Mouse (Mus musculus): ENCODE data around the gene Smug1.

The Smug1 gene

GRCm38 (mm10) chr15:103145635-103146299, 21.1 kb downstream of the Smug1 start:
- DNase-seq (ENCODE audit: low spot score), result no peak

GRCm38 (mm10) chr15:103144176-103144575, 22.7 kb downstream of the Smug1 start:
- DNase-seq (ENCODE audit: low spot score), result no peak

DNA sequence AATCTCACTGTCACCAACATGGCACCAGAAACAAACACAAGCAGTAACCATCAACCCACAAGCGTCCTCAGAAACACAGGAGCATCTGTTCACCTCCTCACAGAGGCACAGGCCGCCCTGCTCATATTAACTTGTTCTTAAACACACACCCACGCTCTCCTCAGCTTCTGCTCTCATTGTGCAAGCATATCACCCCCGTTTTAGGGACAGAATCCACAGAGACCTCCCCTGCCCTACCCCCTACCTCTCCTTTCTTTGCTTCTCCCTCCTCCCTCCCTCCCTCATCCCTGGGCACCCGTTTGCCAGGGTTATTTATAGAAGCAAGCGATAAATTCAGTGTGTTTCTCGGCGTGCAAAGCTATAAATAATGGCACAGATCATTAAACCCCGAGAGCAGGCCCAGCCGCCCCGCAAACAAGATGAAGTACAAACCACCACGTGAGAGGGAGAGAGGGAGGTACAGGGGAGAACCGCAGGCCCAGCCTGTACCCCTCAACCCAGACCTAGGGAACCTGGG, 31.4 kb downstream of the Smug1 start:
- DNase-seq (ENCODE audit: low spot score), result peak; percentile 57

- DNase-seq (ENCODE audit: low spot score), result no peak
These were observed 32.4 kb downstream of the Smug1 start for GRCm38 (mm10) chr15:103134277-103135086.

DNA sequence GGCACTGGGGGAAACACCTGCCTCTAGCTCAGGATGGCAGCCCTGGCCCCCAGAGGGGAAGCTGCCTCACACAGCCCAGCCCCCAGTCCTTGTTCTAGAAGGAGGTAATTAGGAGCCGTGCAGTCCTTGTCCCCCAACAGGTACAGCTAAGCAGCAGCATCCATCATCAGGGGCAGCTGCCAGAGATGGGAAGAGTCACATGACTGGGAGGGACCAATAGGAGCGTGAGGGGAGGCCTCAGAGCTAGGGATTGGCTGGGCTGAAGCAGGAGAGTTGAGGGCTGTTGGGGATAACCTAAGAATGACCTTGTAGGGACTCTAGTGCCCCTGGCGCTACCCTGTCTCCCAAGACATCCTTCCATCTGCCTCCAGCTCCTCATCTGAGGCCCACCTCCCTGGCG, 33.1 kb downstream of the Smug1 start:
- no peak for DNase-seq (ENCODE audit: low spot score)

DNA sequence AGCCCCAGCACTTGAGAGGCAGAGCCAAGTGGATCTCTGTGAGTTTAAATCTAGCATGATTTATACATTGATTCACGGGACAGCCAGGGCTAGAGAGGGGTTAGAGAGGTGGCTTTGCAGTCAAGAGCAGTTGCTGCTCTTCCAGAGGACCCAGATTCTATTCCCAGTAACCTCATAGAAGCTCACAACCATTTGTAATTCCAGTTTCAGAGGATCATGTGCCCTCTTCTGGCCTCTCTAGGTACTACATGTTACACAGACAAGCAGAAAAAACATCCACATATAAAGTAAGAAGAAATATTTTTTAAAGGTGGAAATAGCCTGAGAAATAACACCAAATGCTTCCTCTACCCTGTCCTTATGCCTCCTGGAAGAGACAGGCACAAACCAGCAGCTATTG, 36.2 kb downstream of the Smug1 start:
- DNase-seq (ENCODE audit: low spot score), result no peak

DNA sequence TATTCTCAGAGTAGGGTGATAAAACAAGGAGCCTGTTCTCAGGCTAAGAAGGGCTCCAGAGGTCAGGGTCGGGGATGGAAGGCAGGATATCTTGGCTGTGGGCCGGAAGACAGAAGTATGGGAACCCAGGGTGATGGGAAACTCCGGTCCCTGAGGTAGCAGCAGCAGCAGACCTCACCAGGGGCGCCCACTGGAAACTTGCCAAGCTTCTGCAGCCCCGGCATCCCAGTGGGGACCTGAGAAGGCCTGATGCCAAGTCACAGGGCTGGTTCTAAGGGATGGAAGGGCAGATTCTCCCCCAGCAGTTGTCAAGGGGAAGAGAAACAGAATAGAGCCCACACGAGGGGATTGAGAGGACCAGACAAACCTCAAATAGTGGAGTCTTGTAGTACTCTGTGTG, 37.6 kb downstream of the Smug1 start:
- no peak for DNase-seq (ENCODE audit: low spot score)

DNA sequence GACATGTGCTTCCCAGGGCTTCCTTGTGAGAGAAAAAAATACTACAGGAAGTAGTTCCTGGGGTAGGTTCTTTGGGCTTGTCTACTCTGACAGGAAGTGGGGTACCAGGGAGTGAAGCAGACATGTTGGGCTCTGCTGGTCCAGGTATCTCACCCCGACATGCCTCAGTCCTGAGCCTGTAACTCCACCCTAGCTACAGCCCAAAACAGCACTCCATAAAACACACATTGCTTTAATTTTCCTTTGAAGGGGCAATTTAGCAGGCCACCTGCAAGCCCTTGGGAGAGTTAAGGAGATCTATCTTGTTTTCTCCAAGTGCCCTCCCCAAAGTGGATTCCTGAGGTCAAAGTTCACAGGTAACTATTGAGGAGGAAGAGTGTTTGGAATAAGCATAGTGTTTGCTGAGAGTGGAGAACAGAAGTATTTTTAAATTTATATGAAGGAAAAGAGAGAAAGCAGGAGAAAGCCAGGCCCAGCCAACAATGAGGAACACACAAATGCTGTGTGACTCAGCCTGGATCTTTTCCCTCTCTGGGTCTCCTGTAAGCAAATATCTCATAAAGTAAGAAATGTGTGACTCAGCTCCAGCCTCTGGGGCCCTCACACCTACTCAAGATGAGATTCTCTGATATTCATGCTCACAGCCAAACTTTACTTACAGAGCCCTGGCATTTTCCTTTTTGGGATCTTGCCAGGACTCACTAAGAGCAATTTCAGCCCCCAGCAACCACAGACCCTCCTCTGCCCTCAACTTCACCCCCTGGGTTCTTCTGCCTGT, 38.6 kb downstream of the Smug1 start:
- DNase-seq (ENCODE audit: low spot score), result no peak

DNA sequence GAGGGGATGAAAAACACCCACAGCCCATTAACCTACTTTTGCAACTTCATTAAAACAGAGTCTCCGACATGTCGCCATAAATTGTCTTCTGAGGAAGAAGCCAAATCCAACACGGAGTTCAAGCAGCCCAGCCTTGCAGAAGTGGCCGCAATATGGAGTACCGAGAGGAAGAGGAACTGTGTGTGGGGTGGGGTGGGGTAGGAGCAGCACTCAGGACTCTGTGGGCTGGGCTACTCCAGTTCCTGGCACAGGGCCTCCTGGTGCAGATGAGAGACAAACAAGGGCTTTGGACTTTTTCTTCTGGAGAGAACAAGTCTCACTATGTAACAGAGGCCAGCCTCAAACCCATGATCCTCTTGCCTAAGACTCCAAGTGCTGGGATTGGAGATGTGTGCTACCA, 40.9 kb downstream of the Smug1 start:
- DNase-seq (ENCODE audit: low spot score), result no peak

DNA sequence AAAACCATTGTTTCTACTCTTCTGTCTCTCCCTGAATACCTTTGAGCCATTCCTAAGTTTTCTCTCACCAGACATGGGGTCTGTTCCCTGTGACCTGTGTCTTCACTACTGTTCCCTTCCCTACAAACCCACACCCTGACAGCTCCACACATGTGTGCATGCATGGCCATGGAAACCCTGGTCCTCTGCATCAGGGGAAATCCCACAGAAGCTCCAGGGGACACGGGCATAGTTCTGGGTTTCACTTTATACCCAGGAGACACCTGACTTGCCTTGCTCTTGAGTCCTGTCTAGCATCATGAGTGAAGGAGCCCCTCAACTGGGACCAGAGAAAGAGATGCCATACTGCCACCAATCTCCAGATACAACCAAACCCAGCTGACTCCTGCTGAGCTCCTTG, 42.6 kb downstream of the Smug1 start:
- no peak for DNase-seq (ENCODE audit: low spot score)

- no peak for DNase-seq (ENCODE audit: low spot score)
These were observed 43.5 kb downstream of the Smug1 start for GRCm38 (mm10) chr15:103123343-103123742.

DNA sequence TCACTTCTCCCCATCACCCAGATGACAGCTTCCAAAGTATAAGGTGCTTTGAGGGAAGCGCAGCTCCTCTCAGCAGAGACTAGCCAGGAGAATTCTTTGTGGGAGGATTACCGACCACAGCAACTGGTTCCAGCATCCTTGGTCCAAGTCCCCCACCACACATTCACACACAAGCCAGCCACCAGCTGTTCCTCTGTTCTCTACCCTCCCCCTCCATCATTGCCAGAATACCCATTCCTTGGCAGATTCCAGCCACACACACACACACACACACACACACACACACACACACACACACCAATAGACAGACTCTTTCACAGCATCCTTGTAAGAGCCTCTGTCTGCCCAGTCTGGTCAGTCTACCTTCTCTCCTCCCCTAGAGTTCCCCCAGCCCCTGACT, 44.5 kb downstream of the Smug1 start:
- DNase-seq (ENCODE audit: low spot score), result no peak

DNA sequence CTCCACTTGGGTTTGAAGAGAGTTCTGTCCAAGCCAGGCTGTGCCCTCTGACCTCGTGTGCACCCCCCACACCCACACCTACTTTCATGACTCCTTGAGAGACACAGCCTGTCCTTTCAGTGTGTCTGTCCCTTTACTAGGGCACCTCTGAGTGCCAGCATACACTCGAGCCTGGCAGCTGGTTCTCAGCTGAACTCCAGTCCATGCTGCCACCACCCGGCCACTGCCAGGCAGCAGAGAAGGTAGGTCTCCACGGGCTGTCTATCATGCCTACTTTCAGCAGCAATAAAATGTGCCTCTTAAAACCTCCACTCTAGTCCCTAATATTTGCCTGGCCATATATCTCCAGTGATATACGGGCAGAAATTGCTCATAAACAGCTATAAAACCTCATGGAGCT, 45.5 kb downstream of the Smug1 start:
- no peak for DNase-seq (ENCODE audit: low spot score)

DNA sequence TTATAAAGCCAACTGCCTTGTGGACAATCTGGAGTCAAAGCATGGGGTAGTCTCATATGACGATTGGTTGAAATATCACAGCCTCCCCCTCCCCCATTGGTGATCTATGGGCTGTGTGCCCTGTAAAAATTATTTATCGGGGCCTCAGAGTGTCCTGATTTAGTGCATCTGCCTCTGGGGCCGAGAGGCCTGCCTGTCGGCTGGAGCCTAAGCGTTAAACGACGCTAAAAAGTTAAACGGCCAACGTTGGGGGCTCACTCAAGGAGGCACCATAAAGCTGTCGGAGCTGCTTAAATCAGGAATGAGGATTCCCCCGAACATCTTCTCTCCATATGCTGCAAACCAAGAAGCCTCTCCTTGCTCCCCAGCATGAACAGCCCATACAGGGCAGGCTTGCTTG, 46.3 kb downstream of the Smug1 start:
- no peak for DNase-seq (ENCODE audit: low spot score)

GRCm38 (mm10) chr15:103115726-103116125, 51.2 kb downstream of the Smug1 start:
- DNase-seq (ENCODE audit: low spot score), result no peak

GRCm38 (mm10) chr15:103115256-103115655, 51.6 kb downstream of the Smug1 start:
- DNase-seq (ENCODE audit: low spot score), result no peak

- DNase-seq (ENCODE audit: low spot score), result no peak
These were observed 53.8 kb downstream of the Smug1 start for GRCm38 (mm10) chr15:103113077-103113476.

DNA sequence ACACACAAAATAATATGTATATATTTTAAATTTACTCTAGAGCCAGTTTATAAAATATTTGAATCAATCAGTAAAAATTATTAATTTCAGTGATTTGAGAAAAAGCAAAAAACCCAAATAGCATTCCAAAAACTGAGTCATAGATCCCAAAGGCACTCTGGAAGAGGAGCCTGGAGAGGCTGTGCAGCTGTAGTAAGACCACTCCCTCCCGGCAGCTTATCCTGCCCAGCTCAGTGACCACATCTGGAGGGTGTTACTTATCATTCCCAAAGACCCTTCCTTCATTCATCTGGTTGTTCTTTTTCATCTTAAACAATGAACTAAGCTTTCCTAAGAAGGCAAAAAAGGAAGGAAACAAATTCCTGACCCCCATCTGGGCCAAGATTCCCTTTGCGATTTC, 54.6 kb downstream of the Smug1 start:
- DNase-seq (ENCODE audit: low spot score), result no peak

- no peak for DNase-seq (ENCODE audit: low spot score)
These were observed 57.0 kb downstream of the Smug1 start for GRCm38 (mm10) chr15:103109940-103110339.

DNA sequence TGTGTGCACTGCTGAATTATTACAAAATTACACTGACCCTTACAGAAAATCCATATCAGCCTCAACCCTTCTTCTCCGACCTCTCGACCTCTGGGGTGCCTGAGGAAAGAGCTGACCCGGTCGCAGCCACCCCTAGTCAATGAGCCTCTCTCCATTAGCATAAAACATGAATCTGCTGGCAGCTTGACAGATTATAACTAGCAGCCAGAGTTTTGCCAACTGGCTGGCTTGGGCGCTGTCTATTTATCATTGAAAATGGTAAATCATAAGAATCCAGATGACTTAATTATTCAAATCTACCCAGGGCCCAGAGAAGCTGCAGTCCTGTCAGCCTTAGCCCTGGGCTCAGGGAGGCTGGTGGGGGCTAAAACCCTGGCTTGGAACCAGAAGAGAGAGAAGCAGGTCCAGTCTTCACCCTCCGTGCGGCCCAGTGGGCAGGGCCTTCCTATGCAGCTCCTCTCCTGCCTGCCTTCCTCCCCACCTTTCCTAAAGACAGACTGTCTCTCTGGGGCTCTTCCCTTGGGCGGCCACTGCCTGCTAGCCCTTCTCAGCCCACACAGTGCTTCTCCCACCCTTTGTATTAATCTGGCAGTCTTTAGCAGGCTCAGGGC, 58.7 kb downstream of the Smug1 start:
- no peak for DNase-seq (ENCODE audit: low spot score)

GRCm38 (mm10) chr15:103106201-103106600, 60.7 kb downstream of the Smug1 start:
- no peak for DNase-seq (ENCODE audit: low spot score)

All from left cerebral cortex, adult 11 months (tissue).